Mouse (Mus musculus): ENCODE results near the gene Aldh3b1. TPM values are rescaled to one million over a fixed set of nuclear protein-coding genes. Genes with fewer than 3 reads are reported as not detected.

Gene Aldh3b1
- polyA plus RNA-seq, 1 experiment from 2014 or later, result 4.1 TPM

- ATAC-seq (replicated peaks; ENCODE audit: low FRiP score), result peak; percentile 43
These were observed 6.0 kb downstream of the Aldh3b1 start for GRCm38 (mm10) chr19:3923586-3923985.

DNA sequence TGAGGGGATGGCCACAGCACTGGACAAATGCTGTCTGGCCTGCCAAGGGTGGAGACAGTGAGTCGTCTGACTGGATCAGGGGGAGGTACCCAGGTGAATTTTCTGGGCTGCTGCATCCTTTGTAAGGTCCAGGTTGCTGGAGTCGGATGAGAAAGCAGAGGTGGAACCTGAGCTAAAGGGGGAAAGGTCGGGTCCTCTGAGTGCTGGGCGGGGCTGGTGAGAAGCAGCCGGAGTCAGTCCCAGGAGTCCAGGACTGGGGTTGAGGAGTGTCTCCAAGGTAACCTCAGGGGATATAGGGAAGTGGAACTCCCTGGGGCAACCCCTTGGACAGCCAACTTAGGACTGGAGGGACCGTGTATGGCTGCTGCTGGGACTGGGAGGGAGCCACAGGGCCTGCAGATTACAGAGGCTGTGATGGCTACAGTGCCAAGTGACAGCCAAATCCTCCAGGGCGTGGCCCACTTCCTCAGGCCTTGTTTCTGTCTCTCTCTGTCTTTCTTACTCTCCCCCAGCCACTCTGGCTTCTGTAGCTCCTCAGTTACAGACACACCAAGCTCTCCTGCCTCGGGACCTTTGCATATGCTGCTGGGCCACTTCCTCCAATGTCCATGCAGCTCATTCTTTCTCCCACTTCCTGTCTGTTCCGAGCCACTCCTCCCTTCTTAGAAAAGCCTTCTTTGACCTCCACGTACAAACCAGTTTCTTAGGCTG lies 6.8 kb downstream of the Aldh3b1 start:
- Histone ChIP-seq H3K4me1 (peaks cover 31% of the 10 kb centered on the region), H3K27me3 (no peaks in the 10 kb centered on the region), H3K36me3 (no peaks in the 10 kb centered on the region), H3K9ac (no peak overlapping the region), H3K27ac (peak overlapping the region; percentile 59), H3K4me2 (no peak overlapping the region), H3K9me3 (replicated peaks) (no peaks in the 10 kb centered on the region), H3K4me3 (replicated peaks) (no peak overlapping the region)
- ATAC-seq (replicated peaks; ENCODE audit: low FRiP score), result no peak
- WGBS, result 51% methylated on average over 10 of the region's 10 CpGs

More at GRCm38 (mm10) chr19:3923586-3923985, 6.0 kb downstream of the Aldh3b1 start:
- Histone ChIP-seq H3K9ac (no peak overlapping the region), H3K4me2 (no peak overlapping the region), H3K27ac (peak overlapping the region; percentile 59), H3K4me1 (peaks cover 28% of the 10 kb centered on the region), H3K36me3 (no peaks in the 10 kb centered on the region), H3K9me3 (replicated peaks) (no peaks in the 10 kb centered on the region), H3K4me3 (replicated peaks) (no peak overlapping the region), H3K27me3 (no peaks in the 10 kb centered on the region)
- 28% methylated on average over 13 of the region's 13 CpGs for WGBS

DNA sequence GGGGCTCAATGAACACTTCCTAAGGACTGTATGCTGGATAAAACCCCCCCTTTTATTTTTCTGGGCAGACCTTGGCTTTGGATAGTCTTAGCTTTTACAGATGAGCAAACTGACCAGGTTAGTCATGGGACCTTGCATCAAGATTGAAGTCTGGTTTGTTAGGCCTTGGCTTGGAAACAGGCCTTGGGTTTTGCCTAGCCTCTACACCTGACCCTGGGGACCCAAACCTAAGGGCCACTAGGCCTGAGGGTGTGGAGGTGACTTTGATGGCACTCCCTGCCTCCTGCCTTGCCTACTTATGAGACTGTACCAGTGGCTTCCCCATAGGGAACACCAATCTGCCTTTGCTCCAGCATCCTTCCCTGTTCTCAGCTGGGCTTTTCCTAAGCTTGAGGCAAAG lies 9.7 kb downstream of the Aldh3b1 start:
- H3K4me2 ChIP-seq, result no peak overlapping the region
- H3K36me3 ChIP-seq, result no peaks in the 10 kb centered on the region
- H3K4me3 ChIP-seq (replicated peaks), result no peak overlapping the region
- H3K27ac ChIP-seq, result 0 out of 2 replicates have a peak overlapping the region, but pooled peaks have one; percentile 30
- H3K9me3 ChIP-seq (replicated peaks), result no peaks in the 10 kb centered on the region
- H3K9ac ChIP-seq, result no peak overlapping the region
- H3K27me3 ChIP-seq, result no peaks in the 10 kb centered on the region
- peaks cover 29% of the 10 kb centered on the region for H3K4me1 ChIP-seq
- no peak for ATAC-seq (replicated peaks; ENCODE audit: low FRiP score)

GRCm38 (mm10) chr19:3916727-3917126 lies 12.9 kb downstream of the Aldh3b1 start:
- ATAC-seq (replicated peaks; ENCODE audit: low FRiP score), result no peak
- 80% methylated on average over 11 of the region's 11 CpGs for WGBS

DNA sequence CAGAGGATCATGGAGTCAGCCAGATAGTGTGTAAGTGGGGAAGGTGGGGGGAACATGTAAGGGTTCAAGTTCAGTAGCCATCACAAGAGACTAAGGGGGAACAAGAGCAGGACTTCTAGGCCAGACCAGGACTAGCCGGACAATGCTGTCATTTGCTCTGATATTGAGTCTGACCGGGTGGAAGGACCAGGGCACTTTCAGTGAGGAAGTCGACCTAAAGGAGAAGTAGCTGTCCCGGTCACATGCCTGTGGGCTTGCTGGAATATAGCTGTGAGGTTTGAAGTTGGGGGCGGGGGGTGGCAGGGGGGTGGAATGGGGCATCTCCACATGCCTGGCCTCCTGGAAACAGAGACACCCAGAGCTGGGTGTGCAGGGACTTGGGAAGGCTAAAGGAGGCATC lies 15.1 kb downstream of the Aldh3b1 start:
- Histone ChIP-seq H3K27ac (no peak overlapping the region), H3K36me3 (peaks cover 17% of the 10 kb centered on the region), H3K9me3 (replicated peaks) (no peaks in the 10 kb centered on the region), H3K4me2 (no peak overlapping the region), H3K9ac (no peak overlapping the region), H3K4me1 (peaks cover 30% of the 10 kb centered on the region), H3K27me3 (no peaks in the 10 kb centered on the region), H3K4me3 (replicated peaks) (no peak overlapping the region)
- WGBS, result 92% methylated on average over 5 of the region's 5 CpGs
- ATAC-seq (replicated peaks; ENCODE audit: low FRiP score), result no peak

More at GRCm38 (mm10) chr19:3916727-3917126, 12.9 kb downstream of the Aldh3b1 start:
- no peak overlapping the region for H3K4me3 ChIP-seq (replicated peaks)
- H3K27ac ChIP-seq, result no peak overlapping the region
- H3K27me3 ChIP-seq, result no peaks in the 10 kb centered on the region
- H3K4me1 ChIP-seq, result peaks cover 23% of the 10 kb centered on the region
- H3K4me2 ChIP-seq, result no peak overlapping the region
- no peak overlapping the region for H3K9ac ChIP-seq
- H3K36me3 ChIP-seq, result no peaks in the 10 kb centered on the region
- no peaks in the 10 kb centered on the region for H3K9me3 ChIP-seq (replicated peaks)

- Histone ChIP-seq H3K4me2 (peak overlapping the region; percentile 83), H3K27ac (peak overlapping the region; percentile 83), H3K9ac (peak overlapping the region; percentile 64), H3K4me3 (replicated peaks) (peak overlapping the region; percentile 74), H3K9me3 (replicated peaks) (no peaks in the 10 kb centered on the region), H3K27me3 (no peaks in the 10 kb centered on the region), H3K36me3 (peaks cover 26% of the 10 kb centered on the region), H3K4me1 (peaks cover 23% of the 10 kb centered on the region)
- no peak for ATAC-seq (replicated peaks; ENCODE audit: low FRiP score)
- 86% methylated on average over 8 of the region's 8 CpGs for WGBS
These were observed 15.9 kb downstream of the Aldh3b1 start for GRCm38 (mm10) chr19:3913692-3914091.

DNA sequence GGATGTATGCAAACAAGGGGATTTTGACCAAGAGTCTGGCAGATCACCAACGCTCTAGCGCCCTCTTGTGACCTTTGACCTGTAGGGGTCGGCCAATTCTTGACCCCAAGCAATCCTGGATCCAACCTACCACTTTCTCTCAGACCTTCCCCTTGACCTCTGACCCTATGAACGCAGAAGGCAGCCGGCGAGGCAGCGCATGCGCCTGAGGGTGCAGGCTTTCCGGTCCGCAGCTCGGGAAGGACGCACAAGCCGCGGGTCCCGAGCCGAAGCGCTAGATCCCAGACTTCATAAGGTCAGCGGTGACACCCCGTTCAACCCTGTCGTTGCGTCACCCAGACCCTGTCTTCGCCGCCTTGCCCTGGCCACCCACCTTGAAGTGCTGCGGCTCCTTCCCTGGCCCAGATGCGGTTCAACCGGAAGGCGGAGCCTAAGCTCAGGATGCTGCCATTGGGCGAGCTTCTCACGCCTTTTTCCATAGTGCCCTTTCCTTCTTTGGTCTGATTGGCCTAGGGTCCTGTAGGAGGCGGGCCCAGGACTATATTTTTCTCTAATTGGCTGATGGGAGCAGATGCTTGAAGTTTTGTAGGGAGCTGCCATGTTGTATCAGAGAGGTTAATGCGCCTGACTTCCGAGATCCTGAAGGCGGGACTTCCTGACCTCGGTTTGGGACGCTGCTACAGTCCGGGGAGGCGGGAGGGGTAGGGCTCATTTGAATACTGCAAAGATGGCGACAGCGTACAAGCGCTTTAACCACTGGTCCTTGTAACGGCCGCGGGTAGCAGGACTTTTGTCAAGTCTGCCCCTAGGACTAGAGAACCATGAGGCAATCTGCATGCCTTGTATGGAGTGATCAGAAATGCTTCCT lies 17.0 kb downstream of the Aldh3b1 start, which contains the start of gene Ndufs8:
Gene Ndufs8 (minus strand): TSS at position 438 of the 868 bp plus-strand sequence.
- H3K9ac ChIP-seq, result peak within 1 kb of the TSS; percentile 68
- H3K4me1 ChIP-seq, result peaks cover 29% of the 10 kb centered on the region
- H3K4me2 ChIP-seq, result peak within 1 kb of the TSS; percentile 83
- H3K36me3 ChIP-seq, result peaks cover 34% of the 10 kb centered on the region
- peak within 1 kb of the TSS; percentile 90 for H3K27ac ChIP-seq
- no peaks in the 10 kb centered on the region for H3K27me3 ChIP-seq
- ATAC-seq (replicated peaks; ENCODE audit: low FRiP score), result peak; percentile 97
- WGBS, result under 1% methylated on average over 43 of the region's 43 CpGs
- H3K4me3 ChIP-seq (replicated peaks), result peak within 1 kb of the TSS; percentile 74
- H3K9me3 ChIP-seq (replicated peaks), result no peaks in the 10 kb centered on the region

DNA sequence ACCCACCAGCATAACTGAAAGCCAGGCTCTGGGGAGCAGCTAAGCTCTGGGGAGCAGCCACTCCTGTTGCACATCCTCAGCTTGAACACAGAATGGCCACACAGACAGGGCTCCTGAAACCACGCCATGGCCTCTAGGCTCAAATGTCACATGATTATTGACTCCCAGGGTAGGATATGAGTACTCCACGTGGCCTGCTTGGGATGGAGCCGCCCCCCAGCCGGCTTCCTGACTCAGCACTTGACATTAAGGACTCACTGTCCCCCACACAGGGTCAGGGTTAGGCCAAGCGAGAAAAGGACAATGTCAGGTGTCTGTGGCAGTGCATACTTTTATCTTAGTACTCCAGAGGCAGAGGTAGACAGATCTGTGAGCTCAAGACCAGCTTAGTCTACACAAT lies 19.4 kb downstream of the Aldh3b1 start:
- Histone ChIP-seq H3K27ac (no peak overlapping the region), H3K4me2 (no peak overlapping the region), H3K9me3 (replicated peaks) (no peaks in the 10 kb centered on the region), H3K27me3 (no peaks in the 10 kb centered on the region), H3K4me3 (replicated peaks) (no peak overlapping the region), H3K36me3 (peaks cover 34% of the 10 kb centered on the region), H3K9ac (no peak overlapping the region), H3K4me1 (peaks cover 52% of the 10 kb centered on the region)
- 72% methylated on average over 5 of the region's 5 CpGs for WGBS
- ATAC-seq (replicated peaks; ENCODE audit: low FRiP score), result no peak

- peaks cover 46% of the 10 kb centered on the region for H3K36me3 ChIP-seq
- WGBS, result 69% methylated on average over 8 of the region's 8 CpGs
These were observed 21.5 kb downstream of the Aldh3b1 start for GRCm38 (mm10) chr19:3907876-3908660.

DNA sequence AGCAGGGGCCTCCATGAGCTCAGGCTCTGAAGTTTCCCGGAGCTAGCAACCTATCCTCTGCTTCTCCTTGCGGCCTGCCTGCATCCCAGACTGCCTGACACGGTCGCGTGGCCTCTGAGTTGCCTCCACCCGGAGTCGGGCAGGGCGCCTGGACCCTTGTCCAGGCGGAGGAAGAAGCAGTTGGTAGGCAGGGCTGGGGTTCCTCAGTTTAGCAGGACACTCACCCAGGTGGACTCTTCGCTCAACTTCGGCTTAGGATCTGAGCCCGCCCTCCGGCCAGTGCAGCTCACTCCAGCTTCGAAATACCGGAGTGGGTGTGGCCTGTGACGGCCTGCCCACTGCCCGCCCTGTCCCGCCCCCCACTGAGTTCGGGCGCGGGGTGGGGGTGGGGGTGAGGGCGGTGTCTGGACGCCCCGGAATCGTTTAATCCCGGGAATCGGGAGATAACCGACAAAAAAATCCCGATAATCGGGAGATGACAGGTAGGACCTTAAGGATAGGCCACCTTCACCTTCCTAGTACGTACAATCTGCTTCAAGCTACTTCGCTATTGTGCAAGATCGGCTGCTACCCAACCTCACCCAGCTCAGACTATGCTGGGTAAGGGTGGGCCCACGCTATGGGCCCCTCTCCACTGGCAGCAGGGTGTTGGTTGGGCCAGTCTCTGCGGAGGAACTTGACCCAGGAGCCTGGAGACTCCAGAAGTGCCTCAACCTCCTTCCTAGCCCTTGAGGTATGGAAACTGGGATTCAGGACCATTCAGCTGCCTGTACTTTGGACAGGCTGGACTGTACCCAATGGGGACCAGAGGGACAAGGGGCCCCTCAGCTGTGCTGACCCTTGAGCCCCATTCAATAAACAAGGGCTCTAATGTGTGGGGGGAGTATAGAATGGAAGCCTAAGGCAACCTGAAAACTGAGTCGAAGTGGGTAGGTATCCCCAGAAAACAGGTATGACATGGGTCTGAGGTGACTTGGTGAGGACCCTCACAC lies 22.5 kb downstream of the Aldh3b1 start, which contains the start of gene Tcirg1:
Gene Tcirg1 (minus strand): TSS at position 339 of the 992 bp plus-strand sequence.
- H3K4me2 ChIP-seq, result peak within 1 kb of the TSS; percentile 87
- peak within 1 kb of the TSS; percentile 67 for H3K4me3 ChIP-seq (replicated peaks)
- H3K36me3 ChIP-seq, result peaks cover 56% of the 10 kb centered on the region
- no peaks in the 10 kb centered on the region for H3K27me3 ChIP-seq
- H3K4me1 ChIP-seq, result peaks cover 69% of the 10 kb centered on the region
- peak; percentile 88 for ATAC-seq (replicated peaks; ENCODE audit: low FRiP score)
- H3K9me3 ChIP-seq (replicated peaks), result no peaks in the 10 kb centered on the region
- peak within 1 kb of the TSS; percentile 69 for H3K9ac ChIP-seq
- 4% methylated on average over 36 of the region's 36 CpGs for WGBS
- peak within 1 kb of the TSS; percentile 90 for H3K27ac ChIP-seq

More at GRCm38 (mm10) chr19:3907876-3908660, 21.5 kb downstream of the Aldh3b1 start:
- ATAC-seq (replicated peaks; ENCODE audit: low FRiP score), result no peak
- no peaks in the 10 kb centered on the region for H3K9me3 ChIP-seq (replicated peaks)
- peak overlapping the region; percentile 67 for H3K4me3 ChIP-seq (replicated peaks)
- H3K9ac ChIP-seq, result peak overlapping the region; percentile 69; the same call in 1 of the 2 replicates
- H3K4me2 ChIP-seq, result peak overlapping the region; percentile 87
- H3K4me1 ChIP-seq, result peaks cover 64% of the 10 kb centered on the region
- H3K27ac ChIP-seq, result peak overlapping the region; percentile 90; the same call in 1 of the 2 replicates
- no peaks in the 10 kb centered on the region for H3K27me3 ChIP-seq

Measured in kidney, embryonic 15.5 days (tissue).